Mouse (Mus musculus): Measurements from ENCODE around the gene Zfp943. TPM values are rescaled to one million over a fixed set of nuclear protein-coding genes. Genes with fewer than 3 reads are reported as not detected.

The Zfp943 gene
- polyA plus RNA-seq, 1 experiment = 1.6 TPM

GRCm38 (mm10) chr17:22118770-22119169 lies 156.4 kb downstream of the Zfp943 start:
- no peak overlapping the region for H3K27ac ChIP-seq (ENCODE audit: insufficient read depth, low read depth, low read length)
- H3K4me3 ChIP-seq (ENCODE audit: low read depth, low read length) = no peak overlapping the region
- no peaks in the 10 kb centered on the region for H3K27me3 ChIP-seq (ENCODE audit: control insufficient read depth, insufficient read depth, low read length)
- no peaks in the 10 kb centered on the region for H3K36me3 ChIP-seq (ENCODE audit: control insufficient read depth, insufficient read depth, low read length)
- H3K4me1 ChIP-seq (ENCODE audit: control insufficient read depth, insufficient read depth, insufficient read length, low read length) = no peaks in the 10 kb centered on the region
- TF ChIP-seq POLR2A (IDR thresholded peaks at IDR 0.05; ENCODE audit: low read depth, low read length) = no peak
- no peak for TF ChIP-seq CTCF (IDR thresholded peaks at IDR 0.05; ENCODE audit: extremely low read depth, insufficient read length, insufficient replicate concordance, low read depth, low read length)

Other genes with a start within 250 kb of the Zfp943 start
- 0.30 and 0.37 TPM in 2 replicates for gene Zfp229, start 231.8 kb upstream of the Zfp943 start, polyA plus RNA-seq (2012; rRNA removed)
- 0.03 TPM in 1 of 2 replicates, not detected in the other for gene Zfp820, start 116.8 kb upstream of the Zfp943 start, polyA plus RNA-seq (2012; rRNA removed)
- 0.14 and 0.74 TPM in 2 replicates for gene Zfp995, start 52.6 kb upstream of the Zfp943 start, polyA plus RNA-seq (2012; rRNA removed)
- gene Zfp942, start 88 bp upstream of the Zfp943 start, polyA plus RNA-seq (2012; rRNA removed) = 0.55 and 0.91 TPM in 2 replicates
- gene Zfp947, start 203.6 kb downstream of the Zfp943 start, polyA plus RNA-seq (2012; rRNA removed) = 0.05 TPM in 1 of 2 replicates, not detected in the other

Data from small intestine, adult 2 months (tissue).